Mouse (Mus musculus) cortical plate, adult 2 months (tissue): Measurements from ENCODE around the gene Cdh4.

Experiments
- CTCF ChIP-seq: fragments of 200-500 bp; IDR thresholded peaks from 2 replicates; pipeline ENCODE4 v1.5.1; 2011; ENCODE audit warnings: mild to moderate bottlenecking, control low read depth, low read length; ENCODE audit not compliant: insufficient read depth; ENCODE audit errors: extremely low read depth
- POLR2A ChIP-seq: fragments of 200-500 bp; IDR thresholded peaks from 2 replicates; pipeline ENCODE4 v1.6.1; 2011; ENCODE audit warnings: mild to moderate bottlenecking, low read length, control low read depth; ENCODE audit not compliant: insufficient read depth; ENCODE audit errors: extremely low read depth

- TF ChIP-seq CTCF = peak; percentile 91
- no peak for TF ChIP-seq POLR2A
Observed at GRCm38 (mm10) chr2:179916877-179917673, 474.8 kb downstream of the Cdh4 start.
